Mouse (Mus musculus): Measurements from ENCODE around the gene Glmn. TPM values are rescaled to one million over a fixed set of nuclear protein-coding genes. Genes with fewer than 3 reads are reported as not detected.

The Glmn gene
- polyA plus RNA-seq, 1 experiment from 2014 or later = 25.1 TPM

DNA sequence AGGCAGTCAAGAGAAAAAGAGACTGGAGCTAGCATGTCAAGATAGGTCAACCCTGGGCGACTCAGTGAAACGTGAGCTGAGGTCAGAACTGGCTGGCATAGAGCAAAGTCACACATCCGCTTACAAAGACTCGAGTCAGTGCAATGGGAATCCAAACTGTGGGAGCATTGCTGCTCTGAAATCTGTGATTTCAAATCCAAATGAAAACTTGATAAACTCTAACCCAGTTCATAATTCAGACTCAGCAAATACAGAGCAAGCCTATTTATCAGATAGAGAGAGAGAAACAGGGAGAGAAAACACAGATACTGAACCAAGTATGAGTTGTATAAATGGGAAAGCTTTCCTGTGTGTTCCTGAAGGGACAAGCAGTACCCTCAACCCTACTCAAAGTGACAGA lies 90.4 kb downstream of the Glmn start, which contains the start of gene Gm42669:
Gm42669 (plus strand) TSS at position 301 of the 400 bp plus-strand sequence.
- 64% methylated on average over 4 of the region's 4 CpGs for WGBS
- Histone ChIP-seq H3K27me3 (ENCODE audit: control insufficient read depth, insufficient read depth, low read depth, low read length) (no peaks in the 10 kb centered on the region), H3K9me3 (ENCODE audit: control insufficient read depth, low read length) (no peaks in the 10 kb centered on the region), H3K4me3 (ENCODE audit: low read length) (no peak within 1 kb of the TSS), H3K36me3 (ENCODE audit: control insufficient read depth, insufficient read depth, low read length) (0 out of 2 replicates have a peak, but pooled peaks cover 2% of the 10 kb centered on the region), H3K4me2 (ENCODE audit: low read depth, low read length) (no peak within 1 kb of the TSS), H3K27ac (ENCODE audit: low read length) (no peak within 1 kb of the TSS), H3K4me1 (replicated peaks; ENCODE audit: control insufficient read depth, insufficient read depth, low read length) (no peaks in the 10 kb centered on the region), H3K9ac (ENCODE audit: low read length) (no peak within 1 kb of the TSS)
- ATAC-seq (ENCODE audit: low read depth) = no peak

- no peak overlapping the region for H3K9ac ChIP-seq (ENCODE audit: low read length)
- no peak overlapping the region for H3K4me2 ChIP-seq (ENCODE audit: low read depth, low read length)
- ATAC-seq (ENCODE audit: low read depth) = no peak
- no peaks in the 10 kb centered on the region for H3K9me3 ChIP-seq (ENCODE audit: control insufficient read depth, low read length)
- no peaks in the 10 kb centered on the region for H3K27me3 ChIP-seq (ENCODE audit: control insufficient read depth, insufficient read depth, low read depth, low read length)
- H3K4me1 ChIP-seq (replicated peaks; ENCODE audit: control insufficient read depth, insufficient read depth, low read length) = no peaks in the 10 kb centered on the region
- H3K36me3 ChIP-seq (ENCODE audit: control insufficient read depth, insufficient read depth, low read length) = no peaks in the 10 kb centered on the region
- H3K27ac ChIP-seq (ENCODE audit: low read length) = no peak overlapping the region
- H3K4me3 ChIP-seq (ENCODE audit: low read length) = no peak overlapping the region
- 65% methylated on average over 1 of the region's 1 CpGs for WGBS
Measured at GRCm38 (mm10) chr5:107500741-107501140, 96.9 kb downstream of the Glmn start.

DNA sequence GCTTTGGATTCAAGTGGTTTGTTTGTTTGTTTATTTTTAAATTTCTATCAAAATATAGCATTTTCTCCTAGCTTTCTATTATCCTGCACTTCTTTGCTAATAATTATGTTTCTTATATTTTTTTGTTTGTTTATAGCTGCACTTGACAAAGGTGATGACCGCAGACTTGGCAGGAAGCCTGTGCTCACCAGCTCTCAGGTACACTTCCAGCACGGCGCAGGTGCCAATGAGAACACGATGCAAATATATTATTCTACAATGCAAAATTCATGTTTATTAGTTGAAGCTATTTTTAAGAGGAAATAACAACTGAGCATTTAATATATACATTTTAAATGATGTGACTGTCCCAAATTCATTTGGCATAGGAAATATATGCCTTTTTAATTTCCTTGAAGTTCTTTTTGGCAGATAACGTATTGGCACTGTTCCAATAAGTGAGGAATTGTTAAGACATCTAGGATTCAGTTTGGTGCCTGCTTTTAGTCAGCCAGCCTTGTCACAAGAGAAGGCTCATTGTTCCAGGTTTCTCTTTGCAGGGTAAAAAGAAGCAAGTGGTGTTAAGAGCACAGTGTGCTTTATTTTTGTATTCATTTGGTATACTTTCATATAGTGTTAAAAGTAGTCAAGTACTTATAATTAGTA lies 97.7 kb downstream of the Glmn start:
- Histone ChIP-seq H3K9me3 (ENCODE audit: control insufficient read depth, low read length) (no peaks in the 10 kb centered on the region), H3K4me2 (ENCODE audit: low read depth, low read length) (no peak overlapping the region), H3K36me3 (ENCODE audit: control insufficient read depth, insufficient read depth, low read length) (no peaks in the 10 kb centered on the region), H3K4me3 (ENCODE audit: low read length) (no peak overlapping the region), H3K9ac (ENCODE audit: low read length) (no peak overlapping the region), H3K27me3 (ENCODE audit: control insufficient read depth, insufficient read depth, low read depth, low read length) (no peaks in the 10 kb centered on the region), H3K4me1 (replicated peaks; ENCODE audit: control insufficient read depth, insufficient read depth, low read length) (no peaks in the 10 kb centered on the region), H3K27ac (ENCODE audit: low read length) (no peak overlapping the region)
- 75% methylated on average over 5 of the region's 5 CpGs for WGBS
- no peak for ATAC-seq (ENCODE audit: low read depth)

Other genes starting within 250 kb of the Glmn start
- gene Ephx4, start 195.2 kb downstream of the Glmn start, polyA plus RNA-seq (2015; fragmentation: Nextera tagmentation; extraction: Ambion mirVana) = 1.8 and 1.9 TPM in 2 replicates
- not detected in 2 replicates for gene Lpcat2b, start 166.3 kb downstream of the Glmn start, polyA plus RNA-seq (2015; fragmentation: Nextera tagmentation; extraction: Ambion mirVana)
- gene Btbd8, start 159.9 kb downstream of the Glmn start, polyA plus RNA-seq (2015; fragmentation: Nextera tagmentation; extraction: Ambion mirVana) = 3.7 and 4.3 TPM in 2 replicates
- gene Gm42669, start 90.3 kb downstream of the Glmn start, polyA plus RNA-seq (2015; fragmentation: Nextera tagmentation; extraction: Ambion mirVana) = 0.36 and 0.62 TPM in 2 replicates
- gene 1700028K03Rik, start 63.2 kb downstream of the Glmn start, polyA plus RNA-seq (2015; fragmentation: Nextera tagmentation; extraction: Ambion mirVana) = 0.08 TPM in 2 replicates
- 14.9 and 15.1 TPM in 2 replicates for gene Rpap2, start 515 bp downstream of the Glmn start, polyA plus RNA-seq (2015; fragmentation: Nextera tagmentation; extraction: Ambion mirVana)
- 0.31 and 0.45 TPM in 2 replicates for gene Gfi1, start 128.1 kb upstream of the Glmn start, polyA plus RNA-seq (2015; fragmentation: Nextera tagmentation; extraction: Ambion mirVana)
- gene Ube2d2b, start 232.2 kb upstream of the Glmn start, polyA plus RNA-seq (2015; fragmentation: Nextera tagmentation; extraction: Ambion mirVana) = 0.20 and 0.29 TPM in 2 replicates